Mouse (Mus musculus) kidney, postnatal 25 days (tissue): ENCODE data around the gene Cmc1.
"Not testable (repeated sequence)": the region's sequence is repeated elsewhere in the genome, so short reads cannot be mapped to it uniquely, and the experiment has no call there.

Experiments used
- DNase-seq, 2 experiments: peaks; one replicate each; pipeline ENCODE4 v3.0.0; 2021; ENCODE audit warnings: mixed read lengths in 2 of 2

Gene Cmc1

GRCm38 (mm10) chr9:118149407-118150402, at the start of gene Cmc1:
TSS of gene Cmc1 (minus strand) at chr9:118150177.
- peak; percentile 99 for DNase-seq

- no peak for DNase-seq
Measured at GRCm38 (mm10) chr9:118198557-118198956, 48.6 kb upstream of the Cmc1 start.

GRCm38 (mm10) chr9:118196661-118197390, 46.8 kb upstream of the Cmc1 start:
- no peak for DNase-seq

- DNase-seq: no peak
Measured at GRCm38 (mm10) chr9:118193263-118193662, 43.3 kb upstream of the Cmc1 start.

- no peak for DNase-seq
Measured at GRCm38 (mm10) chr9:118191276-118191675, 41.3 kb upstream of the Cmc1 start.

GRCm38 (mm10) chr9:118188374-118188773, 38.4 kb upstream of the Cmc1 start:
- DNase-seq: no peak

- DNase-seq: no peak
Measured at GRCm38 (mm10) chr9:118187420-118187819, 37.4 kb upstream of the Cmc1 start.

GRCm38 (mm10) chr9:118186776-118187175, 36.8 kb upstream of the Cmc1 start:
- no peak for DNase-seq

GRCm38 (mm10) chr9:118179136-118180025, 29.4 kb upstream of the Cmc1 start:
- no peak for DNase-seq

- DNase-seq: no peak
Measured at GRCm38 (mm10) chr9:118176687-118177086, 26.7 kb upstream of the Cmc1 start.

- DNase-seq: no peak
Measured at GRCm38 (mm10) chr9:118175411-118175810, 25.4 kb upstream of the Cmc1 start.

- DNase-seq: no peak
Measured at GRCm38 (mm10) chr9:118173086-118173485, 23.1 kb upstream of the Cmc1 start.

GRCm38 (mm10) chr9:118168544-118168943, 18.6 kb upstream of the Cmc1 start:
- peak in 1 of 2 experiments; percentile 28 for DNase-seq

GRCm38 (mm10) chr9:118167606-118168005, 17.6 kb upstream of the Cmc1 start:
- no peak for DNase-seq

- DNase-seq: peak in 1 of 2 experiments; percentile 37
Measured at GRCm38 (mm10) chr9:118161536-118161935, 11.6 kb upstream of the Cmc1 start.

- no peak for DNase-seq
Measured at GRCm38 (mm10) chr9:118159936-118160335, 10.0 kb upstream of the Cmc1 start.

GRCm38 (mm10) chr9:118158201-118158600, 8.2 kb upstream of the Cmc1 start:
- DNase-seq: no peak

- no peak for DNase-seq
Measured at GRCm38 (mm10) chr9:118157234-118157633, 7.3 kb upstream of the Cmc1 start.

- no peak for DNase-seq
Measured at GRCm38 (mm10) chr9:118154666-118155065, 4.7 kb upstream of the Cmc1 start.

GRCm38 (mm10) chr9:118151221-118151507, 1.2 kb upstream of the Cmc1 start:
- no peak for DNase-seq

- DNase-seq: no peak
Measured at GRCm38 (mm10) chr9:118150429-118151220, 648 bp upstream of the Cmc1 start.

GRCm38 (mm10) chr9:118140356-118140755, 9.6 kb downstream of the Cmc1 start:
- not testable (repeated sequence) for DNase-seq
